Mouse (Mus musculus) forebrain, postnatal 0 days (tissue): ENCODE results near the gene Msi2. TPM values are rescaled to one million over a fixed set of nuclear protein-coding genes. Genes with fewer than 3 reads are reported as not detected.
A peak's percentile ranks its signal among the peaks of the same experiment; 100 is the strongest.

ENCODE experiments used
- ATAC-seq: fragments of 200-750 bp; cut with Nextera tagmentation; 2 replicates; pipeline ENCODE4 v1.8.0; 2017; ENCODE audit warnings: mild to moderate bottlenecking, moderate library complexity
- DNase-seq: peaks from one replicate; pipeline ENCODE4 v3.0.0-alpha.2; 2015
- H3K27ac ChIP-seq: fragments of 300-500 bp; sonication (generic); 2 replicates; pipeline ENCODE4 v1.5.1; 2014; ENCODE audit warnings: low read depth, mild to moderate bottlenecking, antibody characterized with exemption, low read length, moderate library complexity, mixed read lengths
- H3K27me3 ChIP-seq: fragments of 300-500 bp; sonication (generic); 2 replicates; pipeline ENCODE4 v1.6.1; 2014; ENCODE audit warnings: mild to moderate bottlenecking, low read length, mixed read lengths; ENCODE audit not compliant: insufficient read depth
- H3K36me3 ChIP-seq: fragments of 300-500 bp; sonication (generic); 2 replicates; pipeline ENCODE4 v1.6.1; 2014; ENCODE audit warnings: mild to moderate bottlenecking, moderate library complexity; ENCODE audit not compliant: insufficient read depth
- H3K4me1 ChIP-seq: fragments of 300-500 bp; sonication (generic); 2 replicates; pipeline ENCODE4 v1.6.1; 2014; ENCODE audit warnings: antibody characterized with exemption; ENCODE audit not compliant: insufficient read depth
- H3K4me2 ChIP-seq: fragments of 300-500 bp; sonication (generic); 2 replicates; pipeline ENCODE4 v1.6.1; 2014; ENCODE audit warnings: low read depth, mild to moderate bottlenecking, moderate library complexity
- H3K4me3 ChIP-seq: fragments of 300-500 bp; sonication (generic); 2 replicates; pipeline ENCODE4 v1.5.1; 2014; ENCODE audit warnings: low read depth, low read length, mixed read lengths
- H3K9ac ChIP-seq: fragments of 300-500 bp; sonication (generic); 2 replicates; pipeline ENCODE4 v1.6.1; 2014; ENCODE audit warnings: mild to moderate bottlenecking
- H3K9me3 ChIP-seq: fragments of 300-500 bp; sonication (generic); 2 replicates; pipeline ENCODE4 v1.6.1; 2016; ENCODE audit warnings: low read length
- CTCF ChIP-seq: sonication (generic); IDR thresholded peaks from 2 replicates; pipeline ENCODE4 v1.5.1; 2016; ENCODE audit warnings: antibody characterized with exemption, control low read depth, low read depth
- WGBS: fragments of 180-500 bp; shearing (Covaris S2); extraction: QIAGEN DNeasy Blood & Tissue Kit; methylation state at CpG from one replicate; pipeline ENCODE4 v1.1.7; 2014; 5-methylcytosine and 5-hydroxymethylcytosine counted together
- polyA plus RNA-seq: library from polyadenylated mRNA; unstranded; fragments of >200 nt; fragmentation: Nextera tagmentation; extraction: Ambion mirVana; gene quantifications from 2 replicates; pipeline ENCODE4 v1.2.1, GENCODE M21; 2015
- total RNA-seq: library from RNA; depleted of rRNA; stranded (reverse); fragments of >200 nt; gene quantifications from 2 replicates; pipeline ENCODE4 v1.2.3, GENCODE M21; 2014; rRNA removed

Gene Msi2
- total RNA-seq (81.4 and 107 TPM in 2 replicates), polyA plus RNA-seq (9.8 and 18.5 TPM in 2 replicates)

GRCm38 (mm10) chr11:88718050-88718765, at the start of gene Msi2:
TSS of gene Msi2 (minus strand) at chr11:88718513.
- WGBS, result under 1% methylated on average over 50 of the region's 84 CpGs
- H3K27ac ChIP-seq, result peak within 1 kb of the TSS; percentile 79
- no peaks in the 10 kb centered on the region for H3K27me3 ChIP-seq
- peaks cover 15% of the 10 kb centered on the region for H3K4me1 ChIP-seq
- H3K4me3 ChIP-seq, result peak within 1 kb of the TSS; percentile 84
- TF ChIP-seq CTCF, result no peak
- no peaks in the 10 kb centered on the region for H3K9me3 ChIP-seq
- no peaks in the 10 kb centered on the region for H3K36me3 ChIP-seq
- ATAC-seq (peak; percentile 89), DNase-seq (peak; percentile 96)
- peak within 1 kb of the TSS; percentile 78 for H3K9ac ChIP-seq
- H3K4me2 ChIP-seq, result peak within 1 kb of the TSS; percentile 96

GRCm38 (mm10) chr11:88765635-88766034, 47.3 kb upstream of the Msi2 start:
- ATAC-seq, result no peak
- Histone ChIP-seq H3K27me3 (no peaks in the 10 kb centered on the region), H3K9ac (no peak overlapping the region), H3K4me1 (no peaks in the 10 kb centered on the region), H3K27ac (no peak overlapping the region), H3K36me3 (no peaks in the 10 kb centered on the region), H3K4me2 (no peak overlapping the region), H3K4me3 (no peak overlapping the region), H3K9me3 (no peaks in the 10 kb centered on the region)
- WGBS, result 39% methylated on average over 7 of the region's 7 CpGs
- DNase-seq, result no peak
- TF ChIP-seq CTCF, result no peak

GRCm38 (mm10) chr11:88763371-88763770, 45.1 kb upstream of the Msi2 start:
- no peak overlapping the region for H3K27ac ChIP-seq
- no peak overlapping the region for H3K4me3 ChIP-seq
- H3K4me2 ChIP-seq, result no peak overlapping the region
- no peak for TF ChIP-seq CTCF
- 72% methylated on average over 13 of the region's 13 CpGs for WGBS
- ATAC-seq (no peak), DNase-seq (no peak)
- H3K36me3 ChIP-seq, result no peaks in the 10 kb centered on the region
- H3K9me3 ChIP-seq, result no peaks in the 10 kb centered on the region
- no peak overlapping the region for H3K9ac ChIP-seq
- no peaks in the 10 kb centered on the region for H3K27me3 ChIP-seq
- 0 out of 2 replicates have a peak, but pooled peaks cover 4% of the 10 kb centered on the region for H3K4me1 ChIP-seq

- H3K36me3 ChIP-seq, result no peaks in the 10 kb centered on the region
- no peak for DNase-seq
- H3K4me1 ChIP-seq, result 0 out of 2 replicates have a peak, but pooled peaks cover 4% of the 10 kb centered on the region
These were observed 41.2 kb upstream of the Msi2 start for GRCm38 (mm10) chr11:88759501-88759900.

GRCm38 (mm10) chr11:88758402-88758801, 40.1 kb upstream of the Msi2 start:
- H3K36me3 ChIP-seq, result no peaks in the 10 kb centered on the region
- no peak overlapping the region for H3K9ac ChIP-seq
- H3K9me3 ChIP-seq, result no peaks in the 10 kb centered on the region
- no peak overlapping the region for H3K4me3 ChIP-seq
- 24% methylated on average over 6 of the region's 6 CpGs for WGBS
- H3K27me3 ChIP-seq, result no peaks in the 10 kb centered on the region
- TF ChIP-seq CTCF, result no peak
- H3K4me1 ChIP-seq, result 0 out of 2 replicates have a peak, but pooled peaks cover 4% of the 10 kb centered on the region
- H3K27ac ChIP-seq, result no peak overlapping the region
- no peak for ATAC-seq
- DNase-seq, result no peak
- H3K4me2 ChIP-seq, result no peak overlapping the region

More at GRCm38 (mm10) chr11:88759501-88759900, 41.2 kb upstream of the Msi2 start:
- Histone ChIP-seq H3K4me3 (no peak overlapping the region), H3K27me3 (no peaks in the 10 kb centered on the region), H3K9me3 (no peaks in the 10 kb centered on the region), H3K4me2 (no peak overlapping the region), H3K27ac (no peak overlapping the region), H3K9ac (no peak overlapping the region)
- no peak for ATAC-seq
- 32% methylated on average over 8 of the region's 8 CpGs for WGBS
- TF ChIP-seq CTCF, result no peak

GRCm38 (mm10) chr11:88745306-88745705, 27.0 kb upstream of the Msi2 start:
- H3K36me3 ChIP-seq, result no peaks in the 10 kb centered on the region
- DNase-seq, result no peak
- WGBS, result 68% methylated on average over 12 of the region's 12 CpGs

GRCm38 (mm10) chr11:88739574-88740295, 21.4 kb upstream of the Msi2 start:
- Histone ChIP-seq H3K27me3 (no peaks in the 10 kb centered on the region), H3K9ac (no peak overlapping the region), H3K4me2 (no peak overlapping the region), H3K9me3 (no peaks in the 10 kb centered on the region), H3K27ac (no peak overlapping the region), H3K4me1 (no peaks in the 10 kb centered on the region), H3K36me3 (no peaks in the 10 kb centered on the region), H3K4me3 (no peak overlapping the region)
- DNase-seq, result no peak
- TF ChIP-seq CTCF, result no peak
- 81% methylated on average over 13 of the region's 13 CpGs for WGBS
- no peak for ATAC-seq

More at GRCm38 (mm10) chr11:88745306-88745705, 27.0 kb upstream of the Msi2 start:
- Histone ChIP-seq H3K27me3 (no peaks in the 10 kb centered on the region), H3K9ac (no peak overlapping the region), H3K4me2 (no peak overlapping the region), H3K4me3 (no peak overlapping the region), H3K9me3 (no peaks in the 10 kb centered on the region), H3K4me1 (no peaks in the 10 kb centered on the region), H3K27ac (no peak overlapping the region)
- ATAC-seq, result no peak
- TF ChIP-seq CTCF, result no peak
